Mouse (Mus musculus): ENCODE data around the gene Abcb11.

The Abcb11 gene

GRCm38 (mm10) chr2:69264069-69264618 is 78.3 kb downstream of the Abcb11 start:
- no peak for ATAC-seq (ENCODE audit: low TSS enrichment)

GRCm38 (mm10) chr2:69248221-69248755 is 94.1 kb downstream of the Abcb11 start:
- ATAC-seq (ENCODE audit: low TSS enrichment), result no peak

- no peak for ATAC-seq (ENCODE audit: low TSS enrichment)
These were observed 95.3 kb downstream of the Abcb11 start for GRCm38 (mm10) chr2:69247081-69247480.

GRCm38 (mm10) chr2:69244924-69245323 is 97.5 kb downstream of the Abcb11 start:
- no peak for ATAC-seq (ENCODE audit: low TSS enrichment)

- no peak for ATAC-seq (ENCODE audit: low TSS enrichment)
These were observed 103.1 kb downstream of the Abcb11 start for GRCm38 (mm10) chr2:69239315-69239714.

- no peak for ATAC-seq (ENCODE audit: low TSS enrichment)
These were observed 107.3 kb downstream of the Abcb11 start for GRCm38 (mm10) chr2:69234976-69235678.

GRCm38 (mm10) chr2:69232101-69232500 is 110.3 kb downstream of the Abcb11 start:
- ATAC-seq (ENCODE audit: low TSS enrichment), result no peak

GRCm38 (mm10) chr2:69230137-69230536 is 112.3 kb downstream of the Abcb11 start:
- no peak for ATAC-seq (ENCODE audit: low TSS enrichment)

- no peak for ATAC-seq (ENCODE audit: low TSS enrichment)
These were observed 113.8 kb downstream of the Abcb11 start for GRCm38 (mm10) chr2:69228635-69229034.

- no peak for ATAC-seq (ENCODE audit: low TSS enrichment)
These were observed 115.5 kb downstream of the Abcb11 start for GRCm38 (mm10) chr2:69226876-69227275.

- ATAC-seq (ENCODE audit: low TSS enrichment), result no peak
These were observed 117.7 kb downstream of the Abcb11 start for GRCm38 (mm10) chr2:69224724-69225123.

- no peak for ATAC-seq (ENCODE audit: low TSS enrichment)
These were observed 119.6 kb downstream of the Abcb11 start for GRCm38 (mm10) chr2:69222815-69223214.

GRCm38 (mm10) chr2:69221868-69222416 is 120.5 kb downstream of the Abcb11 start:
- no peak for ATAC-seq (ENCODE audit: low TSS enrichment)

- ATAC-seq (ENCODE audit: low TSS enrichment), result no peak
These were observed 127.2 kb downstream of the Abcb11 start for GRCm38 (mm10) chr2:69215242-69215641.

- ATAC-seq (ENCODE audit: low TSS enrichment), result no peak
These were observed 129.8 kb downstream of the Abcb11 start for GRCm38 (mm10) chr2:69212652-69213051.

GRCm38 (mm10) chr2:69210773-69211172 is 131.6 kb downstream of the Abcb11 start, which contains the start of gene G6pc2:
G6pc2 (plus strand) TSS chr2:69211073.
- no peak for ATAC-seq (ENCODE audit: low TSS enrichment)

- ATAC-seq (ENCODE audit: low TSS enrichment), result no peak
These were observed 132.7 kb downstream of the Abcb11 start for GRCm38 (mm10) chr2:69209684-69210083.

GRCm38 (mm10) chr2:69206523-69206922 is 135.9 kb downstream of the Abcb11 start:
- no peak for ATAC-seq (ENCODE audit: low TSS enrichment)

GRCm38 (mm10) chr2:69205791-69206351 is 136.5 kb downstream of the Abcb11 start, which contains the start of gene Spc25:
Spc25 (minus strand) TSS chr2:69206194.
- peak; percentile 100 for ATAC-seq (ENCODE audit: low TSS enrichment)

- no peak for ATAC-seq (ENCODE audit: low TSS enrichment)
These were observed 137.2 kb downstream of the Abcb11 start for GRCm38 (mm10) chr2:69205185-69205584.

GRCm38 (mm10) chr2:69193555-69193954 is 148.9 kb downstream of the Abcb11 start:
- no peak for ATAC-seq (ENCODE audit: low TSS enrichment)

- no peak for ATAC-seq (ENCODE audit: low TSS enrichment)
These were observed 151.4 kb downstream of the Abcb11 start for GRCm38 (mm10) chr2:69191059-69191458.

GRCm38 (mm10) chr2:69189222-69189621 is 153.2 kb downstream of the Abcb11 start:
- no peak for ATAC-seq (ENCODE audit: low TSS enrichment)
